Mouse (Mus musculus): ENCODE results near the gene Gm20708.
A peak's percentile ranks its signal among the peaks of the same experiment; 100 is the strongest.

- TF ChIP-seq CTCF (conservative IDR thresholded peaks at IDR 0.05; ENCODE audit: low read length), result peak; percentile 71
- TF ChIP-seq NANOG (IDR thresholded peaks at IDR 0.05; ENCODE audit: borderline replicate concordance, low read length), result no peak
- no peak for TF ChIP-seq POU5F1 (IDR thresholded peaks at IDR 0.05; ENCODE audit: borderline replicate concordance, low read length)
Observed at GRCm38 (mm10) chr11:117832086-117832969, 22.9 kb downstream of the Gm20708 start.

Measured in E14TG2a.4 (cell line).